Mouse (Mus musculus) midbrain, embryonic 15.5 days (tissue): ENCODE results near the gene Trim12c. TPM values are rescaled to one million over a fixed set of nuclear protein-coding genes. Genes with fewer than 3 reads are reported as not detected.
"Not testable (repeated sequence)": the region's sequence is repeated elsewhere in the genome, so short reads cannot be mapped to it uniquely, and the experiment has no call there.

Experiments
- ATAC-seq: fragments of 200-750 bp; cut with Nextera tagmentation; replicated peaks from 2 replicates; pipeline ENCODE4 v1.8.0; 2017; ENCODE audit warnings: moderate TSS enrichment
- H3K27ac ChIP-seq: fragments of 300-500 bp; sonication (generic); 2 replicates; pipeline ENCODE4 v1.5.1; 2015; ENCODE audit warnings: mild to moderate bottlenecking, inconsistent platforms
- H3K27me3 ChIP-seq: fragments of 300-500 bp; sonication (generic); replicated peaks from 2 replicates; pipeline ENCODE4 v1.6.1; 2015; ENCODE audit warnings: inconsistent platforms
- H3K36me3 ChIP-seq: fragments of 300-500 bp; sonication (generic); replicated peaks from 2 replicates; pipeline ENCODE4 v1.6.1; 2015; ENCODE audit warnings: inconsistent platforms
- H3K4me1 ChIP-seq: fragments of 300-500 bp; sonication (generic); 2 replicates; pipeline ENCODE4 v1.6.1; 2015; ENCODE audit warnings: inconsistent platforms
- H3K4me2 ChIP-seq: fragments of 300-500 bp; sonication (generic); 2 replicates; pipeline ENCODE4 v1.6.1; 2015; ENCODE audit warnings: inconsistent platforms, mild to moderate bottlenecking, moderate library complexity
- H3K4me3 ChIP-seq: fragments of 300-500 bp; sonication (generic); 2 replicates; pipeline ENCODE4 v1.5.1; 2015; ENCODE audit warnings: mild to moderate bottlenecking, inconsistent platforms
- H3K9ac ChIP-seq: fragments of 300-500 bp; sonication (generic); 2 replicates; pipeline ENCODE4 v1.6.1; 2015; ENCODE audit warnings: mild to moderate bottlenecking, inconsistent platforms
- H3K9me3 ChIP-seq: fragments of 300-500 bp; sonication (generic); 2 replicates; pipeline ENCODE4 v1.6.1; 2016; ENCODE audit warnings: inconsistent platforms
- WGBS: fragments of 180-500 bp; shearing (Covaris S2); methylation state at CpG from one replicate; pipeline ENCODE4 v1.1.7; 2015; ENCODE audit warnings: mixed read lengths; 5-methylcytosine and 5-hydroxymethylcytosine counted together
- polyA plus RNA-seq: library from polyadenylated mRNA; unstranded; fragments of >200 nt; fragmentation: Nextera tagmentation; extraction: Ambion mirVana; gene quantifications from 2 replicates; pipeline ENCODE4 v1.2.1, GENCODE M21; 2015

Gene Trim12c
- polyA plus RNA-seq, 1 experiment from 2014 or later = 1.5 TPM

DNA sequence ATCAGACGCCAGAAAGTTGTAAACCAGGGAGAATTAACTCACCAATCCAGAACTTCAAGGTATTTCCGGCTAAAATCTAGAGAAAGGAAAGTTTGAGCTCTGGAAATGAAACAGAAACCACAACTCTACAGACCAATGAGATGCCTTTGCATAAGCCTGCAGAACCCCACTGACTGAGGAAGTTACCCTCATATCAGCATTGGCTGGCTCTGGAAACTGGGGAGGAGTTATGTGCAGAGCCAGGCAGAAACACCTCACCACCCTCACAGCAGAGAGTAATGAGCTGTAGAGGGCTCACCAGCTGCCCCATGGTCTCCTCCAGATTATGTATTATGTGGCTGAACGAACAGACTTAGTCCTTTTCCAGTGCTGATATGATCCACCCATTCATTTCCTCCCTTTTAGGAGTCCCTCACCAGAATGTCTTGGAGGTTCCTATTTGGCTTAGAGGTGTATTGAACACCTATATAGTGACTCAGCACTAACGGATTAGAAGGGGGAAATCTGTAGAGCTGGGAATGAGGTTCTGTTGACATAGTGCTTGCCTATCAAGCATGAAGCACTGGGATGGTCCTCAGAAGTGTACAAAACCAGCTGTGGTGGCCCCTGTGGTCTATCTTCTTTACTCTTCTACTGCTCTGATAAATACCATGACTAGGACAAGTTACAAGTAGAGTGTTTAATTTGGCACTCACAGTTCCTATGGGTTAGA is 37.6 kb downstream of the Trim12c start, which contains the start of gene Trim12a:
Trim12a (minus strand) TSS at position 98 of the 712 bp plus-strand sequence.
- ATAC-seq, H3K9ac ChIP-seq, H3K36me3 ChIP-seq, H3K9me3 ChIP-seq, H3K27ac ChIP-seq, H3K4me1 ChIP-seq, H3K27me3 ChIP-seq: not testable (repeated sequence)
- H3K4me2 ChIP-seq = peak within 1 kb of the TSS; percentile 30
- peak within 1 kb of the TSS; percentile 15 for H3K4me3 ChIP-seq
- WGBS = 19% methylated on average over 4 of the region's 4 CpGs

- Histone ChIP-seq H3K4me3 (peak overlapping the region; percentile 15), H3K9ac (no peak overlapping the region), H3K27me3 (no peaks in the 10 kb centered on the region), H3K36me3 (no peaks in the 10 kb centered on the region), H3K4me1 (no peaks in the 10 kb centered on the region), H3K27ac (no peak overlapping the region), H3K4me2 (peak overlapping the region; percentile 30), H3K9me3 (no peaks in the 10 kb centered on the region)
- no peak for ATAC-seq
- WGBS = 18% methylated on average over 15 of the region's 15 CpGs
Measured at GRCm38 (mm10) chr7:104314796-104315353, 38.3 kb downstream of the Trim12c start.

GRCm38 (mm10) chr7:104291638-104292400 is 61.3 kb downstream of the Trim12c start:
- no peak for ATAC-seq
- H3K4me2 ChIP-seq = no peak overlapping the region
- no peak overlapping the region for H3K9ac ChIP-seq
- WGBS = 85% methylated on average over 5 of the region's 5 CpGs
- H3K9me3 ChIP-seq = no peaks in the 10 kb centered on the region
- H3K4me1 ChIP-seq = no peaks in the 10 kb centered on the region
- H3K27me3 ChIP-seq = no peaks in the 10 kb centered on the region
- H3K4me3 ChIP-seq = no peak overlapping the region
- H3K27ac ChIP-seq = no peak overlapping the region
- no peaks in the 10 kb centered on the region for H3K36me3 ChIP-seq

DNA sequence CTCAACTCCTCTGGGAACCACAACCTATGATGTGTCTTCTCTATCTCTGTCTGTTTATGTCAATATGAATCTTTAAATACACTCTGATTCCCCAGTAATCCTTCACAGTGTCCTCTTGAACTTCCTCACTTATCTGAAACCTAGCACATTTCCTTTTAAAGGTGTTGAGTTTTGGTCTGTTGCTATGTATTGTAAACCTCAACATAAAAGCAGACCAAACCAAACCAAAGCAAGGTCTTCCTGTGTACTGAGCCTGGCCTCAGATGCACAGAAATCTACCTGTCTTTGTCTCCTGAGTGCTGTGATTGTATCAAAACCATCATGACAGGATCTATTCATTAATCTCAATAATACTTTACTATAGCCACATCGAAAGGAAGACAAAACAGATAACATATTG is 62.5 kb downstream of the Trim12c start:
- Histone ChIP-seq H3K4me2 (no peak overlapping the region), H3K27ac (no peak overlapping the region), H3K9me3 (no peaks in the 10 kb centered on the region), H3K4me3 (no peak overlapping the region), H3K36me3 (no peaks in the 10 kb centered on the region), H3K4me1 (no peaks in the 10 kb centered on the region), H3K27me3 (no peaks in the 10 kb centered on the region), H3K9ac (no peak overlapping the region)
- WGBS = 85% methylated on average over 1 of the region's 1 CpGs
- ATAC-seq = no peak

Other genes starting within 250 kb of the Trim12c start
- not detected in 2 replicates for gene Olfr646, start 248.5 kb downstream of the Trim12c start, polyA plus RNA-seq
- not detected in 2 replicates for gene Ubqln5, start 223.5 kb downstream of the Trim12c start, polyA plus RNA-seq
- not detected in 2 replicates for gene Olfr643, start 216.0 kb downstream of the Trim12c start, polyA plus RNA-seq
- gene Ubqln3, start 210.1 kb downstream of the Trim12c start, polyA plus RNA-seq = not detected in 2 replicates
- gene Ubqlnl, start 202.8 kb downstream of the Trim12c start, polyA plus RNA-seq = not detected in 2 replicates
- gene Olfm5, start 188.5 kb downstream of the Trim12c start, polyA plus RNA-seq = not detected in 2 replicates
- gene Olfr648, start 170.0 kb downstream of the Trim12c start, polyA plus RNA-seq = 0.38 and 0.56 TPM in 2 replicates
- gene Olfr649, start 157.4 kb downstream of the Trim12c start, polyA plus RNA-seq = not detected in 2 replicates
- gene Trim6, start 134.6 kb downstream of the Trim12c start, polyA plus RNA-seq = 0.24 and 0.31 TPM in 2 replicates
- gene Trim34a, start 108.9 kb downstream of the Trim12c start, polyA plus RNA-seq = 0.94 and 1.2 TPM in 2 replicates
- gene Trim5, start 65.3 kb downstream of the Trim12c start, polyA plus RNA-seq = 0.15 and 0.30 TPM in 2 replicates
- gene Trim12a, start 37.9 kb downstream of the Trim12c start, polyA plus RNA-seq = 1.3 and 2.1 TPM in 2 replicates
- not detected in 2 replicates for gene Trim34b, start 23.9 kb downstream of the Trim12c start, polyA plus RNA-seq
- 0.05 TPM in 1 of 2 replicates, not detected in the other for gene Trim30b, start 16.5 kb upstream of the Trim12c start, polyA plus RNA-seq
- gene Trim30c, start 47.5 kb upstream of the Trim12c start, polyA plus RNA-seq = 0.15 and 0.19 TPM in 2 replicates
- gene Trim30a, start 111.8 kb upstream of the Trim12c start, polyA plus RNA-seq = 0.80 and 0.92 TPM in 2 replicates
- 0.45 and 0.50 TPM in 2 replicates for gene Trim30d, start 154.5 kb upstream of the Trim12c start, polyA plus RNA-seq
- gene Olfr651, start 196.8 kb upstream of the Trim12c start, polyA plus RNA-seq = not detected in 2 replicates
- gene Olfr652, start 207.5 kb upstream of the Trim12c start, polyA plus RNA-seq = 0.04 TPM in 1 of 2 replicates, not detected in the other
- gene Olfr653, start 224.0 kb upstream of the Trim12c start, polyA plus RNA-seq = not detected in 2 replicates
- not detected in 2 replicates for gene Olfr654, start 233.7 kb upstream of the Trim12c start, polyA plus RNA-seq
- gene Olfr655, start 248.4 kb upstream of the Trim12c start, polyA plus RNA-seq = not detected in 2 replicates